Mouse (Mus musculus) spleen, postnatal 10 days (tissue): ENCODE data around the gene Pif1.
A peak's percentile ranks its signal among the peaks of the same experiment; 100 is the strongest.

Experiments
- DNase-seq, 2 experiments: peaks; one replicate each; pipeline ENCODE4 v3.0.0; 2021 to 2022; ENCODE audit warnings: low spot score in 2 of 2

The Pif1 gene

GRCm38 (mm10) chr9:65592721-65593120 lies 5.8 kb downstream of the Pif1 start:
- no peak for DNase-seq

- no peak for DNase-seq
Measured at GRCm38 (mm10) chr9:65593596-65593995, 6.6 kb downstream of the Pif1 start.

- DNase-seq: peak in 1 of 2 experiments; percentile 61
Measured at GRCm38 (mm10) chr9:65598765-65599249, 11.8 kb downstream of the Pif1 start.

GRCm38 (mm10) chr9:65600951-65601350 lies 14.0 kb downstream of the Pif1 start:
- DNase-seq: no peak

GRCm38 (mm10) chr9:65603401-65604102 lies 16.6 kb downstream of the Pif1 start:
- no peak for DNase-seq

GRCm38 (mm10) chr9:65605471-65606136 lies 18.6 kb downstream of the Pif1 start:
- DNase-seq: peak in 1 of 2 experiments; percentile 44

- no peak for DNase-seq
Measured at GRCm38 (mm10) chr9:65606321-65607109, 19.6 kb downstream of the Pif1 start.

- DNase-seq: no peak
Measured at GRCm38 (mm10) chr9:65607120-65607519, 20.2 kb downstream of the Pif1 start.

- no peak for DNase-seq
Measured at GRCm38 (mm10) chr9:65611969-65612486, 25.1 kb downstream of the Pif1 start.

- DNase-seq: no peak
Measured at GRCm38 (mm10) chr9:65613098-65613497, 26.1 kb downstream of the Pif1 start.

- no peak for DNase-seq
Measured at GRCm38 (mm10) chr9:65619311-65619710, 32.4 kb downstream of the Pif1 start.

GRCm38 (mm10) chr9:65621196-65621595 lies 34.2 kb downstream of the Pif1 start:
- no peak for DNase-seq

GRCm38 (mm10) chr9:65621666-65622065 lies 34.7 kb downstream of the Pif1 start:
- no peak for DNase-seq

GRCm38 (mm10) chr9:65622826-65623225 lies 35.9 kb downstream of the Pif1 start:
- no peak for DNase-seq

GRCm38 (mm10) chr9:65624266-65624665 lies 37.3 kb downstream of the Pif1 start:
- no peak for DNase-seq

- DNase-seq: no peak
Measured at GRCm38 (mm10) chr9:65629025-65629766, 42.2 kb downstream of the Pif1 start, which contains the start of gene Rbpms2. Gene Rbpms2 (plus strand): TSS chr9:65629648.

GRCm38 (mm10) chr9:65629767-65630630 lies 43.0 kb downstream of the Pif1 start:
- peak; percentile 23 to 39 for DNase-seq

- DNase-seq: peak; percentile 18 to 28
Measured at GRCm38 (mm10) chr9:65630631-65631353, 43.8 kb downstream of the Pif1 start.

GRCm38 (mm10) chr9:65631354-65632021 lies 44.5 kb downstream of the Pif1 start:
- DNase-seq: no peak
